Mouse (Mus musculus) bone marrow macrophage, adult 2 months (primary cell): ENCODE measurements around the gene Amh. TPM values are rescaled to one million over a fixed set of nuclear protein-coding genes. Genes with fewer than 3 reads are reported as not detected.

Source experiments
- H3K27ac ChIP-seq: 2 replicates; pipeline ENCODE4 v1.5.1; 2012; ENCODE audit warnings: low read depth, low read length; ENCODE audit not compliant: insufficient read depth
- H3K4me1 ChIP-seq: 2 replicates; pipeline ENCODE4 v1.6.1; 2012; ENCODE audit warnings: low read length; ENCODE audit not compliant: control insufficient read depth, insufficient read depth
- H3K4me3 ChIP-seq: 2 replicates; pipeline ENCODE4 v1.5.1; 2012; ENCODE audit warnings: mild to moderate bottlenecking, low read length, moderate library complexity; ENCODE audit not compliant: insufficient read depth
- CTCF ChIP-seq: IDR thresholded peaks from 2 replicates; pipeline ENCODE4 v1.5.1; 2012; ENCODE audit warnings: low read depth, mild to moderate bottlenecking, low read length, moderate library complexity
- POLR2A ChIP-seq: IDR thresholded peaks from 2 replicates; pipeline ENCODE4 v1.6.1; 2012; ENCODE audit warnings: mild to moderate bottlenecking, low read depth, low read length, borderline replicate concordance
- polyA plus RNA-seq: library from polyadenylated mRNA; stranded (reverse); fragments of >200 nt; gene quantifications from 2 replicates; pipeline ENCODE4 v1.2.4, GENCODE M21; 2012; ENCODE audit not compliant: missing spikeins, insufficient read depth, insufficient read length

Gene Amh
- polyA plus RNA-seq, 1 experiment = not detected

DNA sequence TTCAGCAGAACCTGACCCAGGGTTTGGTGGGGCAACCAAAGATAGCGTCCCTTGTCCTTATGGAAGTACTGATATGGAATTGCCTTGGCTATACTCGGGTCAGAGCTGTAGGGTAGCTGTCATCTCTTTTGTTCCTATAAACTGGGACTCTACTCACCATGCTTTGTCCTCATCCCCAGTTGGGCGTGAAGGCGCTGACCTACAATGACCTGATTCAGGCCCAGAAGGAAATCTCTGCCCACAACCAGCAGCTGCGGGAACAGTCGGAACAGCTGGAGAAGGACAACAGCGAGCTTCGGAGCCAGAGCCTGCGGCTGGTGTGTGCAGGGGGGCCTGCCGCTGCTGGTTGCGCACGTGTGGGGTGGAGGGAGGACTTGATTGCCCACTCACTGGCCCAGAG is 20.2 kb upstream of the Amh start:
- Histone ChIP-seq H3K4me1 (peaks cover under 1% of the 10 kb centered on the region; the same call in 1 of the 2 replicates), H3K4me3 (no peak overlapping the region), H3K27ac (no peak overlapping the region)
- no peak for TF ChIP-seq POLR2A
- TF ChIP-seq CTCF = no peak

DNA sequence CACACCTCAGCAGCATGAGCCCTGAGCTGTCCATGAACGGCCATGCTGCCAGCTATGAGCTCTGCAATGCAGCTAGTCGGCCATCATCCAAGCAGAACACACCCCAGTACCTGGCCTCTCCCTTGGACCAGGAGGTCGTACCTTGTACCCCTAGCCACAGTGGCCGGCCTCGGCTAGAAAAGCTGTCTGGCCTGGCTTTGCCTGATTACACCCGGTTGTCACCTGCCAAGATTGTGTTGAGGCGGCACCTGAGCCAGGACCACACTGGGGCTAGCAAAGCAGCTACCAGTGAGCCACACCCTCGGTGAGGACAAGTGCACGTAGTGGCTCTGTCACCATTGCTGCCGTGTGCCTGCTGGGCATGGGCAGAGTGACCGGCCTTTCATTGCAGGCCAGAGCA is 19.1 kb upstream of the Amh start:
- H3K27ac ChIP-seq = no peak overlapping the region
- H3K4me3 ChIP-seq = no peak overlapping the region
- TF ChIP-seq POLR2A (no peak), CTCF (no peak)
- no peaks in the 10 kb centered on the region for H3K4me1 ChIP-seq

DNA sequence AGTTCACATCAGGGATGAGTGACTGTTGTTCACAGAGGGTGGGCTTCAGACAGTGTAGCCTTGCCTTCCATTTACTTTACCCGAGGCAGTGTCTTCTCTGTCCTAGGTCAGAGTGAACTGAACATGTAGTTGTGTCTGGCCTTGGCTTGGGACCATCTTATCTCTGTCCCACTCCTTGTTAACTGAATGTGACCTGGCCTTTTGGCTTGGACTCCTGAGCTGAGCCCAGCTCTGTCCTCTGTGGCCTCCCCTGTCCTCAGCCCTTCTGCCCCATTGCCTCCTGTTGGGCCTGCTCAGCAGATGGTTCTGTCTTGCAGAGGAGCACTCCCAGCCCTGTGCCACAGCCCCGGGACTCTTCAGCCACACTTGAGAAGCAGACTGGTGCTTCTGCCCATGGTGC is 17.5 kb upstream of the Amh start:
- H3K4me3 ChIP-seq = no peak overlapping the region
- TF ChIP-seq CTCF (no peak), POLR2A (no peak)
- H3K27ac ChIP-seq = no peak overlapping the region
- H3K4me1 ChIP-seq = no peaks in the 10 kb centered on the region

DNA sequence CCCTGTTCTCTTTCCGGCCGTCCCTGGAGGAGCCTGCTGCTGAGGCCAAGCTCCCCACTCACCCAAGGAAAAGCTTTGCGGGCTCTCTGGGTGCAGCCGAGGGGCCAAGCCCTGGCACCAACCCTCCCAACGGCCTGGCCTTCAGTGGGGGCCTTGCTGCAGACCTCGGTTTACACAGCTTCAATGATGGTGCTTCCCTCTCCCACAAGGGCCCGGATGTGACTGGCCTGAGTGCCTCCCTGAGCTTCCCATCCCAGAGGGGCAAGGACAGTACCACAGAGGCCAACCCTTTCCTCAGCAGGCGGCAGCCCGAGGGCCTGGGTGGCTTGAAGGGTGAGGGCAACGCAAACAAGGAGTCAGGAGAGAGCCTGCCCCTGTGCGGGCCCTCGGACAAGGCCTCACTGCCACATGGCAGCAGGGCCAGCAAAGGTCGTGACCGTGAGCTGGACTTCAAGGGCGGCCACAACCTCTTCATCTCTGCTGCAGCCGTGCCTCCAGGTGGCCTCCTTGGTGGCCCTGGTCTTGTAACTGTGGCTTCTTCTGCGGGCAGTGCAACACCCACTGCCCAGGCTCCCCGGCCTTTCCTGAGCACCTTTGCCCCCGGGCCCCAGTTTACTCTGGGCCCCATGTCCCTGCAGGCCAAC is 14.2 kb upstream of the Amh start:
- no peak overlapping the region for H3K4me3 ChIP-seq
- H3K4me1 ChIP-seq = no peaks in the 10 kb centered on the region
- no peak overlapping the region for H3K27ac ChIP-seq
- TF ChIP-seq POLR2A (no peak), CTCF (no peak)

DNA sequence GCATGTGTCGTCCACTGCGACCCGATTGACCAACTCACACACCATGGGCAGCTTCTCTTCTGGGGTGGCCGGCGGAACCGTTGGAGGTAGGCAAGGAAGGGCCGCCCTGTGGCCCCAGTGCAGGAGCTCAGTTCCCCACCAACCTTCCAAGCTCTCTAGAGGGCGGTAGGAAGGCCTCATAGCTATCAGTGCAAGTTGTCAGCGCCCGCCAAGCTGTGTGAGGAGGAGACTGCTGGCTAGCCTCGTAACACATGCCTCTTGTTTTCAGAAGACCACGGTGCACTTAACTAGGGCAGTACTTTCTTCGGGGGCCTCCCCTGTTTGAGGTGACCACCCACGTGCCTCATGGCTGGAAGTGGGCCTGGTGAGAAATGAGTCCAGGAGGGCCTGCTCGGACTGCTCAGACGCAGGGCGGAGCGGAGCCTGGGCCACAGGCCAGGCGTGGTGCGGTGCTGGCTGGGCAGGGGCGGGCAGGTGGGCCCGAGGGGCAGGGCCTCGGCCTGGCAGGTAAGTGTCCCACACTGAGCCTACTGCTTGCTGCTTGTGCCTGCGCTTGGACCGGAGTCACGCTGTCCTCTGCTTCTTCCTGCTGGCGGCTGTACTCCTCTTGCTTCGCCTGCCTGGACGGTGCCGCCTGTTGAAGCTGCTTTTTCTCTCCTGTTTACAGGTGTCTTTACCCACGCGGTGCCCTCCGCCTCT is 13.4 kb upstream of the Amh start:
- Histone ChIP-seq H3K27ac (no peak overlapping the region), H3K4me1 (peaks cover 2% of the 10 kb centered on the region; the same call in 1 of the 2 replicates), H3K4me3 (no peak overlapping the region)
- TF ChIP-seq CTCF = no peak
- TF ChIP-seq POLR2A = no peak

DNA sequence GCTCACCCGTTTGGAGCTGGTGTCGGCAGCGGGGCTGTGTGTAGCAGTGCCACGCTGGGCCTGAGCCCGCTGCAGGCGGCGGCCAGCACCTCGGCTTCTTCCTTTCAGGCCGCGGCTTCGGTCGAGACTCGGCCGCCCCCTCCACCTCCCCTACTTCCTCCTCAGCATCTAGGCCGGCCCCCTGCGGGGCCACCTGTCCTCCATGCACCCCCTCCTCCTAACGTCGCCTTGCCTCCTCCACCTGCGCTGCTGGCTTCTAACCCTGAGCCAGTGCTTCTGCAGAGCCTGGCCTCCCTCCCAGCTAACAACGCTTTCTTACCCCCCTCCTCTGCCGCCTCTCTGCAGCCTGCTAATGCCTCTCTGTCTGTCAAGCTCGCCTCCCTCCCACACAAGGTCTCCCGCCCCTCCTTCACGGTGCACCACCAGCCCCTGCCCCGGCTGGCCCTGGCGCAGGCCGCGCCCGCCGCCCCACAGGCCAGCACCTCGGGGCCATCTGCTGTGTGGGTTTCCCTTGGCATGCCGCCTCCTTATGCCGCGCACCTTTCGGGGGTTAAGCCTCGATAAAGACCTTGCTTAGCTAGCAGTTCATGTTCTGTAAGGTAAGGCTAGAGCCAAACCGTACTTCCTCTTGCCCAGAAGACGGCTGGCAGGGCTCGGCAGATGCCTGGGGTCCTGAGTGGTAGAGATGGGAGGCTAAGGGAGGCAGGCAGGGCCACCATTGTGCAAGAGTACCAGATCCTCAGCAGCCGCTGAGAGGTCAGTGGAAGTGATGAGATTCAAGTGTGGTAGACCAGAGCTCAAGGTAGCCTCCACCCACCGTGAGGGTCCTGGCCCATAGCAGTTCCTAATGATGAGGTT is 12.6 kb upstream of the Amh start:
- TF ChIP-seq POLR2A (no peak), CTCF (no peak)
- H3K4me1 ChIP-seq = peaks cover 4% of the 10 kb centered on the region; the same call in 1 of the 2 replicates
- no peak overlapping the region for H3K27ac ChIP-seq
- H3K4me3 ChIP-seq = no peak overlapping the region

DNA sequence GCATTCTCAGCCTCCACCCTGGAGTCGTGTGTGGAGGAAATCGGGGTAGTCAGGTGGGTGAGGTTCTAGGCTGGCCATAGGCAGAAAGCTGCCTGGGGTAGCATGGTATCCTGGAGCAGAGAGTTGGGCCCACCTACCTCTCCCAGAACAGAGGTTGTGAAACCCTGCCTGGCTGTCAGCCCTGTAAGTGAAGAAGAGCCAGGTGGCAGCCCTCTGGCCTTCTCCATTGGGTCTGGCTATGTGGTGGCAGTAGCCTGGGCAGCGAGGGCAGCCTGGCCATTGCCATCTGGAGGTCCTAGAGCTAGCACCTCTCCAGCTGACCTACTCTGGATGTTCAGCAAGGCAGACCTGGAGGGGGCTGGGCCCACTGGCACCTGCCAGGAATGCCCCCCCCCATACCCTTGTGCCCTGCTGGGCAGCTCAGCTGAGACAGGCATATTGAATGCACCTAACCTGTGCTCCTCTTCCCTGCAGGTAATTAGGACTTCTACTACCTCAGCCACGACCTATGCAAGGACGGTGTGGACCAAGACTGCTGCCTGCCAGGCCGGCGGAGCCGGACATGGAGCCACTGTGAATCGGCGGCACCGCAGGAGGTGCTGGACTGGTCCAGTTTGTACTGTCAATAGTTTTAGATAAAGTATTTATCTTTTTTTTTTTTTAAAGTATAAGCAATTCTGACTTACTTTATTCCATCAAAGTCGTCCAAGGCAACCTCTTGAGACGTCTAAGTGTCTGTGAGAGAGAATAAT is 11.8 kb upstream of the Amh start:
- peaks cover 4% of the 10 kb centered on the region; the same call in 1 of the 2 replicates for H3K4me1 ChIP-seq
- H3K4me3 ChIP-seq = no peak overlapping the region
- H3K27ac ChIP-seq = no peak overlapping the region
- TF ChIP-seq POLR2A (no peak), CTCF (no peak)

DNA sequence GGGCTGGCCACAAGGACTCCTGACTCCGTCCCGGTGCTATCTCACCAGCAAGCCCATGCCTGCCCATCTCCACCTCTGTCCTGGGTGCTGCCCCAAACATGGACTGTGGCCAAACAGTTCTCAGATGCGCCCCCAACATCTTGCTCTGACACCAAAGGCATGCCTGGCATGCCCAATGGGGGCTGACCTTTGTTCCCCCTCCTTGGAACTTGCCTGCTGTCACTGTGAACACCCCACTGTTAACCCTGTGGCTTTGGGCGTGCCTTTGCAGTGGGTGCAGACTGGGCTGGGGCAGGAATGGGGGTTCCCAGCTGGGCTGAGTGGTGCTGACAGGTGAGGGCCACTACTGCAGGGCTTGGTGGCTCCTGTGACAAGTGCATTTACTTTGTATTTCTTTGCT is 11.2 kb upstream of the Amh start:
- H3K4me1 ChIP-seq = peaks cover 4% of the 10 kb centered on the region; the same call in 1 of the 2 replicates
- no peak for TF ChIP-seq CTCF
- TF ChIP-seq POLR2A = no peak
- no peak overlapping the region for H3K4me3 ChIP-seq
- H3K27ac ChIP-seq = no peak overlapping the region

DNA sequence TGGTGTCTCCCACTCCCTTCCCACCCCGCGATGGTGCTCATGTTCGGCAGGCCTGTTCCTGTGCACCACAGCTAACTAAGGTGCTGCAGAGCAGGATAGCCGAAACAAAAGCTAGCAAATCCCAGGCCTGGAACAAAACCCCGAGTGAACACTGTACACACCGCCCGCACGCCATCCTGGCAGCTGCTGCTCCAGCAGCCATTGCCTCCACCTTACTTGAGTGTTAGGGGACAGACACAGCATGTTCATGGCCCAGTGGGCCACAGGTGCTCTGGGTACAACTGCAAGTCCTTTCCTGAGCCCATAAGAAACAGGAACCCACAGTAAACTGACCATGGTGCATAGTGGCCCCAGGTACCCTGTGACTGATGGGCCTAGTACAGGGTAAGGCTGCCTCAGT is 10.3 kb upstream of the Amh start:
- TF ChIP-seq POLR2A = no peak
- TF ChIP-seq CTCF = no peak
- peaks cover 4% of the 10 kb centered on the region; the same call in 1 of the 2 replicates for H3K4me1 ChIP-seq
- H3K4me3 ChIP-seq = no peak overlapping the region
- H3K27ac ChIP-seq = no peak overlapping the region
